ENCODE assay signal across 13 mouse cellular contexts in the genomic region with DNA sequence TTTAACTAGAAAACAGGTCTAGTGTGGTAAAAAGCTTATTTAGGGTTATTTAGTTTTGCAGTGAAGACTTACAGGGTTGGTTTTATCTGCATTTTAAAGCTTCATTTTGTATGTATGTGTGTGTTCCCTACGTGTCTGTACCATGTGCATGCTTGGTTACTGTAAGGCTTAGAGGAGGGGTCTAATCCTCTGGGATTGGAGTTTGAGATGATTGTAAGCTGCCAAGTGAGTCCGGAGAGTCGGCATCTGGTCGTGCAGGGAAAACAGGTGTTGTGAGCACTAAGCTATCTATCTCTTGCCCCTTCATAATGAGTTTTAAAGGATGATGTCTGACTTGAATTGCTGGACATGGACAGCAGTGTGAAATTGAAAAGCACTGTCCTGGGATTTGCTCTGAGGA. TPM values are rescaled to one million over a fixed set of nuclear protein-coding genes. Genes with fewer than 3 reads are reported as not detected.
DNase-seq lines count a peak whose midpoint lies in the region; ATAC-seq and TF ChIP-seq lines count a peak whose summit lies in the region.
"Had no signal": no experiment of that assay in that cellular context is flagged by ENCODE, and none has a peak within 500 bp of the region (broad histone marks: within the 10 kb centered on the region; RNA-seq: fewer than 3 reads in every experiment).

No protein-coding gene starts in this region.

- TF ChIP-seq POLR2A in cortical plate, adult 2 months (IDR thresholded peaks at IDR 0.05; ENCODE audit: extremely low read depth, insufficient read depth, low read length), result no peak

- no peak for TF ChIP-seq CTCF in intestine, postnatal 0 days (IDR thresholded peaks at IDR 0.05; ENCODE audit: low read depth)
- TF ChIP-seq CTCF in cortical plate, adult 2 months (IDR thresholded peaks at IDR 0.05; ENCODE audit: extremely low read depth, insufficient read depth, low read length), result no peak

- intact Hi-C loops in gastrocnemius, postnatal 36 days (cut with DNase I), result no loop called here

- no peak for DNase-seq in intestine, embryonic 14.5 days (ENCODE audit: low spot score)
- DNase-seq in adrenal gland, postnatal 4 days (ENCODE audit: low spot score in 2 of 2), result no peak
- DNase-seq in gastrocnemius, postnatal 36 days, result no peak
- DNase-seq in urinary bladder, adult 2 months (ENCODE audit: low spot score), result no peak
- DNase-seq: left cerebral cortex, postnatal 4 days had no signal

- H3K9ac ChIP-seq in intestine, embryonic 14.5 days (ENCODE audit: low read length), result no peak overlapping the region
- H3K9ac ChIP-seq in intestine, postnatal 0 days (ENCODE audit: low read depth, low read length), result no peak overlapping the region
- H3K9ac ChIP-seq in hindbrain, embryonic 12.5 days, result no peak overlapping the region
- no peak overlapping the region for H3K9ac ChIP-seq in midbrain, embryonic 15.5 days
- H3K9ac ChIP-seq: stomach, embryonic 15.5 days had no signal

- peaks cover 26% of the 10 kb centered on the region for H3K4me1 ChIP-seq in intestine, embryonic 14.5 days (replicated peaks; ENCODE audit: control insufficient read depth, insufficient read depth, low read length)
- H3K4me1 ChIP-seq in intestine, postnatal 0 days (replicated peaks; ENCODE audit: control insufficient read depth, insufficient read depth, low read length), result no peaks in the 10 kb centered on the region
- H3K4me1 ChIP-seq in cortical plate, adult 2 months (ENCODE audit: control insufficient read depth, insufficient read depth, low read length), result peaks cover 10% of the 10 kb centered on the region
- H3K4me1 ChIP-seq in hindbrain, embryonic 12.5 days, result peaks cover 29% of the 10 kb centered on the region
- H3K4me1 ChIP-seq in midbrain, embryonic 15.5 days, result peaks cover 55% of the 10 kb centered on the region

- H3K9me3 ChIP-seq in intestine, embryonic 14.5 days (ENCODE audit: control insufficient read depth, low read length), result no peaks in the 10 kb centered on the region
- no peaks in the 10 kb centered on the region for H3K9me3 ChIP-seq in intestine, postnatal 0 days (ENCODE audit: control insufficient read depth)
- no peaks in the 10 kb centered on the region for H3K9me3 ChIP-seq in hindbrain, embryonic 12.5 days (replicated peaks)
- H3K9me3 ChIP-seq in midbrain, embryonic 15.5 days, result no peaks in the 10 kb centered on the region
- H3K9me3 ChIP-seq: stomach, embryonic 15.5 days had no signal

- WGBS in intestine, embryonic 14.5 days, result 62% methylated on average over 4 of the region's 4 CpGs
- 55% methylated on average over 4 of the region's 4 CpGs for WGBS in intestine, postnatal 0 days
- WGBS in hindbrain, embryonic 12.5 days, result 51% methylated on average over 4 of the region's 4 CpGs
- WGBS in midbrain, embryonic 15.5 days, result 17% methylated on average over 4 of the region's 4 CpGs

- H3K27me3 ChIP-seq in intestine, embryonic 14.5 days (replicated peaks; ENCODE audit: control insufficient read depth, insufficient read depth, low read length), result no peaks in the 10 kb centered on the region
- H3K27me3 ChIP-seq in intestine, postnatal 0 days (replicated peaks; ENCODE audit: control insufficient read depth, insufficient read depth, low read length), result no peaks in the 10 kb centered on the region
- no peaks in the 10 kb centered on the region for H3K27me3 ChIP-seq in hindbrain, embryonic 12.5 days
- H3K27me3 ChIP-seq in midbrain, embryonic 15.5 days (replicated peaks), result no peaks in the 10 kb centered on the region
- H3K27me3 ChIP-seq: stomach, embryonic 15.5 days had no signal

- ATAC-seq in intestine, embryonic 14.5 days (replicated peaks; ENCODE audit: low FRiP score, low TSS enrichment, low read depth), result no peak
- no peak for ATAC-seq in intestine, postnatal 0 days
- no peak for ATAC-seq in hindbrain, embryonic 12.5 days (ENCODE audit: low FRiP score)
- ATAC-seq in midbrain, embryonic 15.5 days (replicated peaks), result no peak

- H3K4me2 ChIP-seq in intestine, embryonic 14.5 days (ENCODE audit: low read length), result 0 out of 2 replicates have a peak overlapping the region, but pooled peaks have one; percentile 12
- no peak overlapping the region for H3K4me2 ChIP-seq in intestine, postnatal 0 days (replicated peaks; ENCODE audit: low read depth)
- 0 out of 2 replicates have a peak overlapping the region, but pooled peaks have one; percentile 19 for H3K4me2 ChIP-seq in hindbrain, embryonic 12.5 days (replicated peaks)
- peak overlapping the region; percentile 32 for H3K4me2 ChIP-seq in midbrain, embryonic 15.5 days
- H3K4me2 ChIP-seq: stomach, embryonic 15.5 days had no signal

- H3K27ac ChIP-seq in intestine, embryonic 14.5 days (ENCODE audit: low read depth), result no peak overlapping the region
- H3K27ac ChIP-seq in intestine, postnatal 0 days (ENCODE audit: low read depth, low read length), result no peak overlapping the region
- H3K27ac ChIP-seq in cortical plate, adult 2 months (ENCODE audit: insufficient read depth, low read length), result no peak overlapping the region
- H3K27ac ChIP-seq in hindbrain, embryonic 12.5 days, result no peak overlapping the region
- H3K27ac ChIP-seq in midbrain, embryonic 15.5 days, result no peak overlapping the region
- H3K27ac ChIP-seq: kidney, postnatal 0 days; macrophage; stomach, embryonic 15.5 days had no signal

- peaks cover 10% of the 10 kb centered on the region for H3K36me3 ChIP-seq in intestine, embryonic 14.5 days (ENCODE audit: control insufficient read depth, insufficient read depth, low read length)
- no peaks in the 10 kb centered on the region for H3K36me3 ChIP-seq in intestine, postnatal 0 days (ENCODE audit: control insufficient read depth, insufficient read depth)
- H3K36me3 ChIP-seq in hindbrain, embryonic 12.5 days, result peaks cover 2% of the 10 kb centered on the region
- H3K36me3 ChIP-seq in midbrain, embryonic 15.5 days (replicated peaks), result no peaks in the 10 kb centered on the region
- H3K36me3 ChIP-seq: stomach, embryonic 15.5 days had no signal

- H3K4me3 ChIP-seq in intestine, embryonic 14.5 days (ENCODE audit: low read depth, low read length), result no peak overlapping the region
- no peak overlapping the region for H3K4me3 ChIP-seq in intestine, postnatal 0 days (ENCODE audit: low read depth, low read length)
- peak overlapping the region; percentile 26 for H3K4me3 ChIP-seq in cortical plate, adult 2 months (ENCODE audit: insufficient read depth, low read length)
- no peak overlapping the region for H3K4me3 ChIP-seq in hindbrain, embryonic 12.5 days
- H3K4me3 ChIP-seq in midbrain, embryonic 15.5 days, result no peak overlapping the region
- H3K4me3 ChIP-seq: erythroblast, embryonic 14.5 days; stomach, embryonic 15.5 days had no signal

RNA-seq across cellular contexts. Expression of a gene that starts 3.3 kb away (rescaled TPM):
- polyA plus RNA-seq in intestine, embryonic 14.5 days (2014; fragmentation: Nextera tagmentation; extraction: Ambion mirVana), result 248 and 249 TPM in 2 replicates
- 62.1 and 64.2 TPM in 2 replicates for polyA plus RNA-seq in intestine, postnatal 0 days (2015; fragmentation: Nextera tagmentation; extraction: Ambion mirVana)
- 229 and 231 TPM in 2 replicates for polyA plus RNA-seq in cortical plate, adult 2 months (2012; rRNA removed)
- 265 and 269 TPM in 2 replicates for polyA plus RNA-seq in hindbrain, embryonic 12.5 days (2016; fragmentation: Nextera tagmentation; extraction: Ambion mirVana)
- polyA plus RNA-seq in midbrain, embryonic 15.5 days (2015; fragmentation: Nextera tagmentation; extraction: Ambion mirVana), result 164 and 167 TPM in 2 replicates
- 100 to 1,000 TPM; 213 to 250 TPM for total RNA-seq in adrenal gland, postnatal 4 days (2021)
- 10 to 100 TPM; 47.7 to 54.7 TPM for total RNA-seq in gastrocnemius, postnatal 36 days (2021)
- 118 and 150 TPM in 2 replicates for polyA plus RNA-seq in urinary bladder, adult 2 months (2012; rRNA removed)

RNA-seq across cellular contexts. Expression of a gene that starts 29.8 kb away (rescaled TPM):
- 42.4 and 46.0 TPM in 2 replicates for polyA plus RNA-seq in intestine, embryonic 14.5 days (2014; fragmentation: Nextera tagmentation; extraction: Ambion mirVana)
- polyA plus RNA-seq in intestine, postnatal 0 days (2015; fragmentation: Nextera tagmentation; extraction: Ambion mirVana), result 21.0 and 21.4 TPM in 2 replicates
- polyA plus RNA-seq in cortical plate, adult 2 months (2012; rRNA removed), result 22.5 and 23.2 TPM in 2 replicates
- 42.8 and 54.3 TPM in 2 replicates for polyA plus RNA-seq in hindbrain, embryonic 12.5 days (2016; fragmentation: Nextera tagmentation; extraction: Ambion mirVana)
- 35.3 and 35.8 TPM in 2 replicates for polyA plus RNA-seq in midbrain, embryonic 15.5 days (2015; fragmentation: Nextera tagmentation; extraction: Ambion mirVana)
- 10 to 100 TPM; 44.5 to 46.8 TPM for total RNA-seq in adrenal gland, postnatal 4 days (2021)
- 1 to 10 TPM; 3.3 to 3.4 TPM for total RNA-seq in gastrocnemius, postnatal 36 days (2021)
- 64.4 and 71.6 TPM in 2 replicates for polyA plus RNA-seq in urinary bladder, adult 2 months (2012; rRNA removed)
